8 mouse cellular contexts compared by ENCODE assay signal in genomic region chr15:25624263-25624662, GRCm38 (mm10). TPM values are rescaled to one million over a fixed set of nuclear protein-coding genes. Genes with fewer than 3 reads are reported as not detected.
DNase-seq lines count a peak whose midpoint lies in the region; ATAC-seq and TF ChIP-seq lines count a peak whose summit lies in the region.

No protein-coding gene starts in this region.

- no peak overlapping the region for H3K9ac ChIP-seq in embryonic facial prominence, embryonic 11.5 days (replicated peaks; ENCODE audit: low read length)
- H3K9ac ChIP-seq in liver, embryonic 15.5 days: no peak overlapping the region

- H3K4me1 ChIP-seq in spleen, adult 2 months (ENCODE audit: control insufficient read depth, insufficient read depth, insufficient read length): no peaks in the 10 kb centered on the region; the same call in 1 of the 2 replicates
- 0 out of 2 replicates have a peak, but pooled peaks cover 4% of the 10 kb centered on the region for H3K4me1 ChIP-seq in embryonic facial prominence, embryonic 11.5 days (ENCODE audit: control insufficient read depth, insufficient read depth, low read length)
- peaks cover 34% of the 10 kb centered on the region for H3K4me1 ChIP-seq in liver, embryonic 15.5 days (replicated peaks)

- TF ChIP-seq CTCF in spleen, adult 2 months (IDR thresholded peaks at IDR 0.05; ENCODE audit: extremely low read depth, insufficient read depth, insufficient read length, insufficient replicate concordance): peak; percentile 32; the same call in 1 of the 2 replicates

- H3K27me3 ChIP-seq in spleen, adult 2 months (ENCODE audit: control insufficient read depth, insufficient read depth, low read length): peaks cover 10% of the 10 kb centered on the region
- H3K27me3 ChIP-seq in embryonic facial prominence, embryonic 11.5 days (ENCODE audit: control insufficient read depth, insufficient read depth, low read length): no peaks in the 10 kb centered on the region
- peaks cover 40% of the 10 kb centered on the region for H3K27me3 ChIP-seq in liver, embryonic 15.5 days

- no peak for ATAC-seq in embryonic facial prominence, embryonic 11.5 days (replicated peaks; ENCODE audit: insufficient number of reproducible peaks, low FRiP score, low TSS enrichment, low read depth)
- no peak for ATAC-seq in liver, embryonic 15.5 days (ENCODE audit: insufficient read depth)

- peak overlapping the region; percentile 75; the same call in 1 of the 2 replicates for H3K4me2 ChIP-seq in embryonic facial prominence, embryonic 11.5 days (ENCODE audit: low read depth, low read length)
- peak overlapping the region; percentile 83 for H3K4me2 ChIP-seq in liver, embryonic 15.5 days

- peak; percentile 27 to 47 for DNase-seq in spleen, adult 2 months (ENCODE audit: low read depth in 1 of 2, low spot score in 2 of 2)
- no peak for DNase-seq in spleen, adult 12 weeks (ENCODE audit: low spot score)
- peak; percentile 72 for DNase-seq in embryonic facial prominence, embryonic 11.5 days (ENCODE audit: low spot score)
- peak; percentile 72 for DNase-seq in induced T-regulatory cell, adult 2 months (ENCODE audit: low read depth)
- DNase-seq in spleen, postnatal 14 days (ENCODE audit: low spot score in 2 of 2): peak; percentile 14 to 50
- DNase-seq in left cerebral cortex, adult 9 months (ENCODE audit: low spot score in 2 of 2): no peak
- no peak for DNase-seq in layer of hippocampus, postnatal 10 days (ENCODE audit: low spot score in 2 of 2)

- H3K36me3 ChIP-seq in spleen, adult 2 months (ENCODE audit: control insufficient read depth, insufficient read depth, low read length): no peaks in the 10 kb centered on the region
- H3K36me3 ChIP-seq in embryonic facial prominence, embryonic 11.5 days (replicated peaks; ENCODE audit: control insufficient read depth, insufficient read depth, low read depth, low read length): no peaks in the 10 kb centered on the region
- no peaks in the 10 kb centered on the region for H3K36me3 ChIP-seq in liver, embryonic 15.5 days (replicated peaks)

- H3K27ac ChIP-seq in spleen, adult 2 months (ENCODE audit: insufficient read depth, low read length): no peak overlapping the region
- H3K27ac ChIP-seq in embryonic facial prominence, embryonic 11.5 days (replicated peaks; ENCODE audit: low read depth, low read length): no peak overlapping the region
- H3K27ac ChIP-seq in liver, embryonic 15.5 days (replicated peaks): no peak overlapping the region

- WGBS in spleen, adult 2 months: 45% methylated on average over 3 of the region's 3 CpGs
- 33% methylated on average over 3 of the region's 3 CpGs for WGBS in embryonic facial prominence, embryonic 11.5 days
- WGBS in liver, embryonic 15.5 days (ENCODE audit: insufficient replicate concordance): 26% methylated on average over 3 of the region's 3 CpGs

- no peaks in the 10 kb centered on the region for H3K9me3 ChIP-seq in embryonic facial prominence, embryonic 11.5 days (replicated peaks; ENCODE audit: control insufficient read depth, low read length)
- H3K9me3 ChIP-seq in liver, embryonic 15.5 days (replicated peaks): no peaks in the 10 kb centered on the region

- no peak for TF ChIP-seq POLR2A in spleen, adult 2 months (IDR thresholded peaks at IDR 0.05; ENCODE audit: low read depth, low read length)

- no peak overlapping the region for H3K4me3 ChIP-seq in spleen, adult 2 months (ENCODE audit: extremely low read depth, insufficient read depth, insufficient read length)
- H3K4me3 ChIP-seq in embryonic facial prominence, embryonic 11.5 days (ENCODE audit: low read depth, low read length): peak overlapping the region; percentile 75; the same call in 1 of the 2 replicates
- H3K4me3 ChIP-seq in liver, embryonic 15.5 days (replicated peaks): peak overlapping the region; percentile 66

RNA-seq across cellular contexts. Expression of gene Myo10, which starts 1.9 kb away (rescaled TPM):
- 14.1 and 14.6 TPM in 2 replicates for polyA plus RNA-seq in spleen, adult 2 months (2012; rRNA removed)
- polyA plus RNA-seq in embryonic facial prominence, embryonic 11.5 days (2014; fragmentation: Nextera tagmentation; extraction: Ambion mirVana): 34.5 and 35.4 TPM in 2 replicates
- polyA plus RNA-seq in liver, embryonic 15.5 days (2015; fragmentation: Nextera tagmentation; extraction: Ambion mirVana): 3.9 TPM in 2 replicates
- total RNA-seq in layer of hippocampus, postnatal 10 days (2021): 10 to 100 TPM; 71.4 to 77.1 TPM

Comparison
In these comparisons a context has a peak if more than half of its experiments do, and no peak if none do; other contexts are left out.
1. DNase-seq: peak in spleen, adult 2 months (2 of 2), embryonic facial prominence, embryonic 11.5 days (single experiment), induced T-regulatory cell, adult 2 months (single experiment) and spleen, postnatal 14 days (2 of 2); none in spleen, adult 12 weeks (single experiment), left cerebral cortex, adult 9 months (0 of 2) and layer of hippocampus, postnatal 10 days (0 of 2).